Mouse (Mus musculus): Measurements from ENCODE around the gene Zbtb1. TPM values are rescaled to one million over a fixed set of nuclear protein-coding genes. Genes with fewer than 3 reads are reported as not detected.
"Not testable (repeated sequence)": the region's sequence is repeated elsewhere in the genome, so short reads cannot be mapped to it uniquely, and the experiment has no call there.

Zbtb1 gene
- polyA plus RNA-seq, 1 experiment from 2014 or later = 4.3 TPM

DNA sequence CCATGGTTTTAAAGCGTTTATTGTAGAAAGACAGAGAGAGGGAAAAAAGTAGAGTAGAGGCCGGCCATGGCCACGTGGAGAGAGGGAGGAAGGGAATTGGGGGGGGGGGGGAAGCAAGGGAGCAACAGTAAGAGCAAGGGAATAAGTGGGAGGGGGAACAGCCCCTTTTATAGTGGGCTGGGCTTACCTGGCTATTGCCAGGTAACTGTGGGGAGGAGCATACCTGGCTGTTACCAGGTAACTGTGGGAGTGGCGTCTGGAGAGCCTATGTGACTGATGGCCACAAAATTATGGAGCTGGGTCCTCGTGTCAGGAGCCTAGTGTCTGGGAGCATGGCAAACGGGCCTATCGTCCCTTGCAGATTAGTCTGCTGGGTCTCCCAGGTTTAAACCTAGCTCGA, 65.5 kb downstream of the Zbtb1 start:
- Histone ChIP-seq H3K36me3 (no peaks in the 10 kb centered on the region), H3K4me2 (peak overlapping the region; percentile 52; the same call in 1 of the 2 replicates), H3K27ac (no peak overlapping the region), H3K9ac (no peak overlapping the region), H3K27me3 (peaks cover 46% of the 10 kb centered on the region), H3K4me1 (replicated peaks) (peaks cover 10% of the 10 kb centered on the region), H3K4me3 (replicated peaks) (no peak overlapping the region), H3K9me3 (replicated peaks) (no peaks in the 10 kb centered on the region)
- 24% methylated on average over 8 of the region's 8 CpGs for WGBS (ENCODE audit: insufficient replicate concordance)
- DNase-seq (no peak), ATAC-seq (ENCODE audit: low read depth) (no peak)

DNA sequence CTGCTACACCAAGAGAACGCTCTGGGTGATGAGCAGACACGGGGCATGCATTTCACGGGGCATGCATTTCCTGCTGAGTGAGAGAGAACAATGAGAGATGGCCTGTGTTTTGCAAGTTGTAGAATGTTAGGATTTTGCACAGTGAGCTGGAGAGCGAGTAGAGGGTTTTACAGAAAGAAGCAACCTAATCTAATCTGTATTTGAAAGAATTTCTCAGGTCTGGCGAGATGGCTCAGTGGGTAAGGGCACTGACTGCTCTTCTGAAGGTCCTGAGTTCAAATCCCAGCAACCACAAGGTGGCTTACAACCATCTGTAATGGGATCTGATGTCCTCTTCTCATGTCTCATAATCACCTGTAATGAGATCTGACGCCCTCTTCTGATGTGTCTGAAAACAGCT, 73.4 kb downstream of the Zbtb1 start:
- not testable (repeated sequence) for H3K4me3 ChIP-seq (replicated peaks); H3K4me1 ChIP-seq (replicated peaks); ATAC-seq (ENCODE audit: low read depth); DNase-seq; H3K27me3 ChIP-seq; H3K36me3 ChIP-seq; H3K27ac ChIP-seq; H3K4me2 ChIP-seq; H3K9me3 ChIP-seq (replicated peaks); H3K9ac ChIP-seq
- 62% methylated on average over 6 of the region's 6 CpGs for WGBS (ENCODE audit: insufficient replicate concordance)

DNA sequence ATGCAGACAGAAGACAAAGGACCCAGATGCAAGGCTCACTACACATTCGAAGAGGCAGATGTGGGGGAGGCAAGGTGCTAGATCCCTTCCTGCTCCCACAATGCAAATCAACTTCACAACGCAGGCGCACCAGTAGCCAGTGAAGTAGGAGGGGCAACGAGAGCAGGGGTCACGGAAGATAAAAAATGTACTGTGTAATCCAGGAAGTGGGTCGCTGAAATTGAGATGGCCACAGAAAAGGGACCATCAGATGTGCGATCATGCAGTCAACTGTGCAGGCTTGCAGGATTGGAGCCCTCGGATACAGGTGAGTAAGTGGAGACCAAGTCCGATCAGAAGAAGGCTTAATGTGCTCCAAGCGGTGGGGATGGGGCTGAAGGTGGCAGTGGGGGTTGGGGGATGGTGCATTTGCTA, 74.3 kb downstream of the Zbtb1 start:
- Histone ChIP-seq H3K27me3 (no peaks in the 10 kb centered on the region), H3K9ac (peak overlapping the region; percentile 20; the same call in 1 of the 2 replicates), H3K4me2 (peak overlapping the region; percentile 38), H3K27ac (no peak overlapping the region), H3K4me3 (replicated peaks) (peak overlapping the region; percentile 42), H3K36me3 (no peaks in the 10 kb centered on the region), H3K9me3 (replicated peaks) (no peaks in the 10 kb centered on the region), H3K4me1 (replicated peaks) (peaks cover 5% of the 10 kb centered on the region; the same call in 1 of the 2 replicates)
- ATAC-seq (ENCODE audit: low read depth) (no peak), DNase-seq (peak; percentile 24)
- WGBS (ENCODE audit: insufficient replicate concordance) = 33% methylated on average over 10 of the region's 10 CpGs

DNA sequence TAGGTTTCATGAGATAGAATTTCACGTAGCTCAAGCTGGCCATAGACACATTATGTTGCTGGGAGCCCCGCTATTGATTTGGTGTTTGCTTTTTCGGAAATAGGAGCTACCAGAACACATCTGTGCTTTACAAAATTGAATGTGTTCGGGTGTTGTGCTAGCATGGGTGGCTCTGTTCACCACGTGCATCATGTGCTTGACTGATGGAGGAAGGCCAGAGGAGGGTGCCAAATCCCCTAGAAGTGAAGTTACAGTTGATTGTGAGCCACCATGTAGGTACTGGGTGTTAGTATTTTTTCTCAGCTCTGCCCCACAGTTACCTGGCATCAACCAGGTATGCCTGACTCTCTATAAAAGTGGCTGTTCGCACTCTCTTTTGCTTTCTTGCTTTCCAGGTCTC, 74.8 kb downstream of the Zbtb1 start:
- H3K36me3 ChIP-seq = no peaks in the 10 kb centered on the region
- 60% methylated on average over 6 of the region's 6 CpGs for WGBS (ENCODE audit: insufficient replicate concordance)
- H3K27me3 ChIP-seq = no peaks in the 10 kb centered on the region
- H3K9ac ChIP-seq = no peak overlapping the region
- H3K4me2 ChIP-seq = peak overlapping the region; percentile 38
- DNase-seq (no peak), ATAC-seq (ENCODE audit: low read depth) (no peak)
- no peak overlapping the region for H3K27ac ChIP-seq
- peak overlapping the region; percentile 42 for H3K4me3 ChIP-seq (replicated peaks)
- H3K4me1 ChIP-seq (replicated peaks) = peaks cover 5% of the 10 kb centered on the region; the same call in 1 of the 2 replicates
- no peaks in the 10 kb centered on the region for H3K9me3 ChIP-seq (replicated peaks)

DNA sequence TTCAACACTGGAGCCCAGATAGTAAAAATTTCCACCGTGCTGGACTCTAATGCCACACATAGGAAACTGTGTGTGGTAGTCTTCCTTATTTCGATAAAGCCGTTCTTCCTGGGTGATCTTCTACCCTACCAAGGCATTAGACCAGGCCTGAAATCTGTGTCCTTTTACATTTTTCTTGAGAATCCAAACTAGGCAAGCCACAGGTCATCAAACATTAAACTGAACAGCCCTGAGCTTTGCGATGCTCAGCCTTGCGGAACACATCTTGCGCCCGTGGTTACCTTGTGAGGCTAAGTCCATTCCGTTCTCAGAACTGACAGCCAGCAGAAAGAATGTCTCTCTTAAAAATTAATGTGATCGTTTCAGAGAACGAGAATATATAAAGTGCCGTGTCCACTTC, 76.1 kb downstream of the Zbtb1 start:
- Histone ChIP-seq H3K9me3 (replicated peaks) (no peaks in the 10 kb centered on the region), H3K27me3 (no peaks in the 10 kb centered on the region), H3K4me3 (replicated peaks) (no peak overlapping the region), H3K4me1 (replicated peaks) (peaks cover 5% of the 10 kb centered on the region; the same call in 1 of the 2 replicates), H3K36me3 (no peaks in the 10 kb centered on the region), H3K4me2 (no peak overlapping the region), H3K9ac (no peak overlapping the region), H3K27ac (no peak overlapping the region)
- ATAC-seq (ENCODE audit: low read depth) = no peak
- DNase-seq = no peak
- WGBS (ENCODE audit: insufficient replicate concordance) = 74% methylated on average over 11 of the region's 11 CpGs

Other genes with a start within 250 kb of the Zbtb1 start
- 0.05 TPM in 1 of 2 replicates, not detected in the other for gene Esr2, start 193.0 kb upstream of the Zbtb1 start, polyA plus RNA-seq (2015; fragmentation: Nextera tagmentation; extraction: Ambion mirVana)
- 0.10 and 0.13 TPM in 2 replicates for gene Tex21, start 123.5 kb upstream of the Zbtb1 start, polyA plus RNA-seq (2015; fragmentation: Nextera tagmentation; extraction: Ambion mirVana)
- gene Mthfd1, start 115.0 kb upstream of the Zbtb1 start, polyA plus RNA-seq (2015; fragmentation: Nextera tagmentation; extraction: Ambion mirVana) = 111 and 125 TPM in 2 replicates
- 0.43 and 0.51 TPM in 2 replicates for gene Akap5, start 45.4 kb upstream of the Zbtb1 start, polyA plus RNA-seq (2015; fragmentation: Nextera tagmentation; extraction: Ambion mirVana)
- gene Zbtb25, start 664 bp upstream of the Zbtb1 start, polyA plus RNA-seq (2015; fragmentation: Nextera tagmentation; extraction: Ambion mirVana) = 8.3 and 9.2 TPM in 2 replicates
- 1.7 and 2.4 TPM in 2 replicates for gene Hspa2, start 33.9 kb downstream of the Zbtb1 start, polyA plus RNA-seq (2015; fragmentation: Nextera tagmentation; extraction: Ambion mirVana)
- 0.16 TPM in 1 of 2 replicates, not detected in the other for gene Ppp1r36, start 47.3 kb downstream of the Zbtb1 start, polyA plus RNA-seq (2015; fragmentation: Nextera tagmentation; extraction: Ambion mirVana)
- gene Plekhg3, start 160.6 kb downstream of the Zbtb1 start, polyA plus RNA-seq (2015; fragmentation: Nextera tagmentation; extraction: Ambion mirVana) = 1.7 and 1.9 TPM in 2 replicates